Mouse (Mus musculus) testis, adult 2 months (tissue): ENCODE measurements around the gene Nsdhl.

Experiments used
- CTCF ChIP-seq: fragments of 200-500 bp; IDR thresholded peaks from 2 replicates; pipeline ENCODE4 v1.5.1; 2012; ENCODE audit warnings: low read depth, mild to moderate bottlenecking, inconsistent platforms, low read length, moderate library complexity; ENCODE audit not compliant: control insufficient read depth, insufficient read depth, insufficient replicate concordance
- POLR2A ChIP-seq: fragments of 200-500 bp; IDR thresholded peaks from 2 replicates; pipeline ENCODE4 v1.6.1; 2012; ENCODE audit warnings: low read depth, mild to moderate bottlenecking, inconsistent platforms, low read length, moderate library complexity; ENCODE audit not compliant: control insufficient read depth

GRCm38 (mm10) chrX:72907619-72908403 lies 10.5 kb upstream of the Nsdhl start:
- TF ChIP-seq POLR2A (no peak), CTCF (no peak)
